Mouse (Mus musculus) forebrain, embryonic 10.5 days (tissue): ENCODE results near the gene Rac3. TPM values are rescaled to one million over a fixed set of nuclear protein-coding genes. Genes with fewer than 3 reads are reported as not detected.
"Not testable (repeated sequence)": the region's sequence is repeated elsewhere in the genome, so short reads cannot be mapped to it uniquely, and the experiment has no call there.

ENCODE experiments used
- DNase-seq: peaks from one replicate; pipeline ENCODE4 v3.0.0-alpha.2; 2017; ENCODE audit warnings: low spot score; ENCODE audit errors: extremely low spot score
- H3K27ac ChIP-seq: fragments of 300-500 bp; sonication (generic); 2 replicates; pipeline ENCODE4 v1.5.1; 2016; ENCODE audit warnings: mild to moderate bottlenecking
- H3K27me3 ChIP-seq: fragments of 300-500 bp; sonication (generic); 2 replicates; pipeline ENCODE4 v1.6.1; 2016; ENCODE audit warnings: mild to moderate bottlenecking; ENCODE audit not compliant: poor library complexity, severe bottlenecking
- H3K36me3 ChIP-seq: fragments of 300-500 bp; sonication (generic); replicated peaks from 2 replicates; pipeline ENCODE4 v1.6.1; 2016; ENCODE audit warnings: mild to moderate bottlenecking, moderate library complexity
- H3K4me1 ChIP-seq: fragments of 300-500 bp; sonication (generic); 2 replicates; pipeline ENCODE4 v1.6.1; 2016
- H3K4me3 ChIP-seq: fragments of 300-500 bp; sonication (generic); 2 replicates; pipeline ENCODE4 v1.5.1; 2016; ENCODE audit warnings: mild to moderate bottlenecking, moderate library complexity
- H3K9me3 ChIP-seq: fragments of 300-500 bp; sonication (generic); 2 replicates; pipeline ENCODE4 v1.6.1; 2016; ENCODE audit warnings: mild to moderate bottlenecking, moderate library complexity
- WGBS: fragments of 180-500 bp; shearing (Covaris S2); methylation state at CpG from one replicate; pipeline ENCODE4 v1.1.7; 2016; 5-methylcytosine and 5-hydroxymethylcytosine counted together
- polyA plus RNA-seq: library from polyadenylated mRNA; unstranded; fragments of >200 nt; fragmentation: Nextera tagmentation; extraction: Ambion mirVana; gene quantifications from 2 replicates; pipeline ENCODE4 v1.2.1, GENCODE M21; 2016

The Rac3 gene
- polyA plus RNA-seq, 1 experiment from 2014 or later = 28.4 TPM

DNA sequence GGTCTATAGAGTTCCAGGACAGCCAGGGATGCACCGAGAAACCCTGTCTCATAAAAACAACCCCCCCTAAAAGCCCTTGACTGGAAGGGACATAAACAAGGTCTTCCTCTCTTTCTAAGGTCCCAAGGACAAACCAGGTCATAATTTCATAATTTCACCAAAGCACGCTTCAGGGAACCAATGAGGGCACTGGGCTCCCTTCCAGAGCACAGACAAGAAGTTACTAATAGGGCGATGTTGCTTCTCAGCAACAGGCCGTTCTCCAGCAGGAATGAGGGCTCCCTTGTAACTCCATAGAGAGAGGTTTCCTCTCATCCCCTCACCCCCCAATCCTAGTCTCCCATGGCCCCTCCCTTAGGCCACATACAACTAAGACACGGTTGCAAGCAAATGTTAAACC is 19.7 kb downstream of the Rac3 start:
- Histone ChIP-seq H3K27ac (no peak overlapping the region), H3K4me1 (no peaks in the 10 kb centered on the region), H3K9me3 (no peaks in the 10 kb centered on the region), H3K27me3 (no peaks in the 10 kb centered on the region), H3K36me3 (no peaks in the 10 kb centered on the region), H3K4me3 (no peak overlapping the region)
- WGBS = 89% methylated on average over 5 of the region's 5 CpGs
- no peak for DNase-seq

DNA sequence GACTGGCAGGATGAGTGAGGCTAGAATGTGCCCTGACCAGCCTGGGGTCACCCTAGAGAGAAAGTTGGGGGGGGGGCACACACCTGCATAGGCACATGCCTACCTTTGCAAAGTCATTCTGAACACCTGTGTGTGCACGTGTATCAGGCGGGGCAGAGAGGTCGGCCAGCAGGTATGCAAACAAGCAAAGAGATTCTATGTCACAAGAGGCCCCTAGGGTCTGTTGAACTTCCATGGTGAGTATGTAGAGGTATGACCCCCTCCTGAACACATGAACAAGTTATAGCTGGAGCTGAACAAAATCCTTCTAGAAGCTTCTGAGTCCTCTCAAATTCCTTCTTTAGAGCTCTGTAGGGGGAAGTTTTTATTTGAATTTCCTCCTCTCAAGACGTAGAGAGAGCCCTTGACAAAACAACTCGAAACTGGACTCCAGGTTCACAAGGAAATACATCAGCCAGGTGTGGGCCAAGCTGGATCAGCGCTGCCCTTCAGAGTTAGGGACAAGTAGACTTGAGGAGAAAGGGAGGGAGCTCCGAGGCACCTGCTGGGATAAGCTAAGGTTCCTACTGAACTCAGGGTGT is 22.9 kb downstream of the Rac3 start:
- H3K4me1 ChIP-seq = no peaks in the 10 kb centered on the region
- no peaks in the 10 kb centered on the region for H3K36me3 ChIP-seq
- 74% methylated on average over 7 of the region's 7 CpGs for WGBS
- H3K27ac ChIP-seq = no peak overlapping the region
- H3K27me3 ChIP-seq = no peaks in the 10 kb centered on the region
- H3K9me3 ChIP-seq = no peaks in the 10 kb centered on the region
- no peak overlapping the region for H3K4me3 ChIP-seq
- DNase-seq = no peak

DNA sequence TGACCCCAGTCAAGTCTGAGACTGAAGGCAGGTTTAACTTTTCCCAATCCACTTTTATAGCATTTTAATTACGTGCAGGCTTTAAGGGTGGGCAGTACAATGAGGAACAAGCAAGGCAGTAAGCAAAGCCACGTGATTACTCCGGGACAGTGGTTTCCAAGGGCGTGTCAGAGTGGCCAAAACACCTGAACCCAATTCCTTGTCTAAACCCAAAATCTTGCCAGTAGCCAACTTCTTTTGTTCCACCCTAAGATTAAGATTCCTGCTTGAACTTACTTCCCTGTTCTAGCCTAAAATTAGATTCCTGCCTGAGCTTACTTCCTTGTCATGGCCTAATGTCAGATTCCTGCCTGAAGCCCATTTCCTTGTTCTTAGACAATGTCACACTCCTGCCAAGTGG is 26.7 kb downstream of the Rac3 start:
- Histone ChIP-seq H3K4me3 (no peak overlapping the region), H3K36me3 (no peaks in the 10 kb centered on the region), H3K27me3 (no peaks in the 10 kb centered on the region), H3K4me1 (no peaks in the 10 kb centered on the region), H3K9me3 (no peaks in the 10 kb centered on the region), H3K27ac (no peak overlapping the region)
- WGBS = 84% methylated on average over 4 of the region's 4 CpGs
- DNase-seq = no peak

DNA sequence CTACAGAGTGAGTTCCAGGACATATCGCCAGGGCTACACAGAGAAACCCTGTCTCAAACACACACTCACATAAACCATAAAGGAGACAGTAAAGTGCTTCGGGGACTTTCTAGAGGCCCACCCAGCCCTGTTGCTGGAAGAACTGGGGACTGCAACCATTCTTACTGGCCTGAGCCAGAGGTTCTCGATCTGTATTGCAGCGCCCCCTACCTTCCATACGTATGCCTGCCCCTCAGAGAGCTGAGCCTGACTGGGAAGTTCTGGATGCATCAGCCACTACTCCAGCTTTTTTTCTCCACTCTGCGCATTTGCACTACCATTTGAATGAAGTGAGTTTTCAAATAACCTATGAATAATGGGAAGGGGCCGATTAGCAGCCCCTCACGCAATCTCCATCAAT is 28.2 kb downstream of the Rac3 start:
- Histone ChIP-seq H3K4me1 (no peaks in the 10 kb centered on the region), H3K36me3 (no peaks in the 10 kb centered on the region)
- 65% methylated on average over 8 of the region's 8 CpGs for WGBS

DNA sequence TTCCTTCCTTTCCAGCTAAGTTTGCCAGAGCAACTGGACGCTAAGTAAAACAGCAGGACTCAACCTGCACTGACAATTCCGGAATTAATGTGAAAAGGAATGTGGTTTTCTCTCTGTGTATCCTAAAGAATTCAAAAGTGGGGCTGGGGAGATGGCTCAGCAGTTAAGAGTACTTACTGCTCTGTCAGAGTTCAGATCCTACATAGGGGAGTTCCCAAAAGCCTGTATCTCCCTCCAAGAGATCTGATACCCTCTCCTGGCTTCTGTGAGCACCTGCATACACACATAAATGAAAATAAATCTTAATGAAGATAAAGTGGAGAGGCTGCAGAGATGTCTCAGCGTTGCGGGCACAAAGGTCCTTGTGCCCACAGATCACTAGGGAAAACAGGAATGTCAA is 30.3 kb downstream of the Rac3 start:
- H3K27ac ChIP-seq = no peak overlapping the region
- DNase-seq = no peak
- H3K4me1 ChIP-seq = no peaks in the 10 kb centered on the region
- no peaks in the 10 kb centered on the region for H3K36me3 ChIP-seq
- 82% methylated on average over 4 of the region's 4 CpGs for WGBS
- peaks cover 6% of the 10 kb centered on the region; the same call in 1 of the 2 replicates for H3K9me3 ChIP-seq
- no peak overlapping the region for H3K4me3 ChIP-seq
- H3K27me3 ChIP-seq = no peaks in the 10 kb centered on the region

More for the DNA sequence above, 28.2 kb downstream of the Rac3 start:
- Histone ChIP-seq H3K27me3 (no peaks in the 10 kb centered on the region), H3K4me3 (no peak overlapping the region), H3K9me3 (no peaks in the 10 kb centered on the region), H3K27ac (no peak overlapping the region)
- DNase-seq = no peak

DNA sequence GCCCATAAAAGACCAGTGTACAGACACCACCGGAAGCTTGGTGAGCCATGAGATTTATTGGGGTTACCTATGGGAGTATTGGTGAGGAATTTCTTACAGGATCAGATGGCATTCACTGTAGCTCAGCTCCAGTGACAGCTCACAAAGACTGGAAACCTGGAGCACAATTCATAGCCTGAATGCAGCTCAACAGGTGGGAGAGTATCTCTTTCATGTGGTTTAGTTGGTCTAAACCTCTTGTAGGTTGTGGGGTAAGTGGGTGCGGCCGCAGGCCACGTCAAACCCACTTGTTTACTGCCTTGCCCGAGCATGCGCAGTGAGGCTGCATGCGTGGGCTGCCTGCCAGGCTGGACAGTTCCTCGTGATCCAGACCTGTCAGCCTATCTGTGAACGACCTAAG is 39.0 kb downstream of the Rac3 start:
- 94% methylated on average over 9 of the region's 9 CpGs for WGBS
- Histone ChIP-seq H3K27me3 (peaks cover 28% of the 10 kb centered on the region), H3K27ac (no peak overlapping the region), H3K9me3 (peaks cover 39% of the 10 kb centered on the region), H3K4me1 (no peaks in the 10 kb centered on the region), H3K36me3 (no peaks in the 10 kb centered on the region), H3K4me3 (no peak overlapping the region)
- DNase-seq = no peak

DNA sequence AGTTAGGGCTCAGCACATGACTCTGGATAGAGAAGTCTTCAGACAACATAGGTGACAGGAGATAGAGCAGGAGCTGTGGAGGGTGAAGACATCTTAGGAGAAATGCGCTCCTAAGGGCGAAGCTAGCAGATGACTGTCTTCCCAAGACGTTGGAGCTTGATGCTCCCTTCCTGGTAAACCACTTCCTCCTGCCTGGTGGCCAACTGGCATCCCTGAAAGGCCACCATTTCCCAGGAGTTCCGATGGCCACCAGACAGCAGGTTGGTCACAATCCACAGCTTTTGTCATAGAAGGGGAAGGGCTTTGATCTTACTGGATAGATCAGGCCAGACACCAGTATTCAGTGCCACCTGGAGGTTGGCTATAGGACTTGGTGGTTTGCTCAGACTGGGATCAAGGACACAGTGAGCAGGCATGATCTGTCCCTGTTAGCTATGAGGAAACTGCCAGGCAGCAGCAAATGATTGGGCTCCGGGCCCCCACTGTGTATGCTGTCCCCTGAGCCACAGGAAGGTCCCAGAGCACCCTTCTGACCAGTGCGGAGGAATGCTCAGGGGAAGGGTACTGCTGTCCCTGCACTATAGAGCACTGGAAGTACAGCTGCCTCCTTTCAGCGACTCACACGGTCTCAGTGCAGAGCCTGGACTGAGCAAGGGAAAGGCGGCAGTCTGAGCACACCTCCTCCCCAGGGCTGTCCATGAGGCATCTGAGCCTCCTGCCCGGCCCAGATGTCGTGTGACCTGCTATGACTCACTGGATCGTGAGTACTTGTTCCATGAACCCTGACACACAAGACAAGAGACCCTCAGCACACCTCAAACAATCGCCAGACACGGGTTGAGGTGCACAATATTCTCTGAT is 40.8 kb downstream of the Rac3 start:
- H3K4me1 ChIP-seq = no peaks in the 10 kb centered on the region
- WGBS = 77% methylated on average over 14 of the region's 14 CpGs
- H3K27ac ChIP-seq = no peak overlapping the region
- H3K4me3 ChIP-seq = no peak overlapping the region
- H3K27me3 ChIP-seq = peaks cover 34% of the 10 kb centered on the region
- H3K9me3 ChIP-seq = peaks cover 29% of the 10 kb centered on the region
- H3K36me3 ChIP-seq = no peaks in the 10 kb centered on the region
- no peak for DNase-seq

DNA sequence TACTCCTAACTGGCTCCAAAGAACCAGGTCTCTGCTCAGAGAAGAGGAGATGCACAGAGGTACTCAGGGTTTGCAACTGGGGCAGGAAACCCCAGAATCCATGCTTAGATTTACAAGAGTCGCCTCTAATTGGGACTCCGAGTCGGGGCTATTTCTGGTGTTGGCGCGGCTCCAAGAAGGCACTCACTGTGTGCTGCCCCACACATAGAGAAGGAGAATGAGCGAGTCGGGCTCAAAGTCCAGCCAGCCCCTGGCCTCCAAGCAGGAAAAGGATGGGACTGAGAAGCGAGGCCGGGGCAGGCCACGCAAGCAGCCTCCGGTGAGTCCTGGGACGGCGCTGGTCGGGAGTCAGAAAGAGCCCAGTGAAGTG is 41.4 kb downstream of the Rac3 start, which contains the start of gene Hmga1b:
Gene Hmga1b (plus strand): TSS at position 123 of the 370 bp plus-strand sequence.
- WGBS = 21% methylated on average over 14 of the region's 14 CpGs

DNA sequence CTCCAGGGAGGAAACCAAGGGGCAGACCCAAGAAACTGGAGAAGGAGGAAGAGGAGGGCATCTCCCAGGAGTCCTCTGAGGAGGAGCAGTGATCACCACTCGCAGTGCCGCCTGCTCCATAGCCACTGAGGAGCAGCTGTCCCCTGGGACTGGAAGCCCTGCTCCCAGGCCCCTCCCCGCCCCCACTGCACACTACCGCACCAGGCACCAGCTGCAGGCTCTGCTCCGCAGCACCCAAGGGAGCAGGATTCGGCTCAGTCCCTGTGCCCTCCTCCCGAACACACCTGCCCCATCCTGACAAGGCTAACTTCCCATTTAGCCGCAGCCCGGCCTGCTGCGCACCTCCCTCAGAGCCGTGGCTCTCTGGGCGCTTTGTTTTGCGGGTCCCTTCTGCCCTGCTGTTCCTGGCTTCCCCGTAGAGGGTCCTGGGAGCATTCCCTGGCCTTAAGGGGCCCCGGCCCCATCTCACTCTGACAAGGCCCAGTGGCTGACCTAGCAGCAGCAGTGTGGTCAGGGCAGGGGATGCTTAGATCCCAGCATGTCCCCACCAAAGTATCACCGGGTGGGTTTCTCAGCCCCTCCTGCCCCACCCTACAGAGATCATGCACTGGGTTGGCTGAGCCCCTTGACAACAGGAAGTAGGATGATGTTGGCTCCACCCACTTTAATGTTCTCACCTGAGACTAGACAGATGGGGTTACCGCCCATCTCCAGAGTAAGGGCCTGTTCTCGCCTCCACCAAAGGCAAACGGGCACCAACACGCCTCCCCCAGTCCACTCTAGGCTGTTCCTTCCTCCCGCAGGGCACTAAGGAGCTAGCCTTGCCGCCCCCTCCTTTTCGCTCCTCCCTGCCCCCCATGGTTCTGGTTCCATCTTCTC is 42.1 kb downstream of the Rac3 start:
- not testable (repeated sequence) for H3K36me3 ChIP-seq, H3K4me1 ChIP-seq, DNase-seq, H3K27ac ChIP-seq, H3K4me3 ChIP-seq
- Histone ChIP-seq H3K27me3 (peaks cover 34% of the 10 kb centered on the region), H3K9me3 (peaks cover 16% of the 10 kb centered on the region)
- WGBS = 4% methylated on average over 9 of the region's 23 CpGs

More for the DNA sequence above, 41.4 kb downstream of the Rac3 start, which contains the start of gene Hmga1b:
- DNase-seq, H3K36me3 ChIP-seq, H3K4me3 ChIP-seq, H3K27ac ChIP-seq, H3K4me1 ChIP-seq: not testable (repeated sequence)
- H3K27me3 ChIP-seq = peaks cover 34% of the 10 kb centered on the region
- H3K9me3 ChIP-seq = peaks cover 24% of the 10 kb centered on the region

DNA sequence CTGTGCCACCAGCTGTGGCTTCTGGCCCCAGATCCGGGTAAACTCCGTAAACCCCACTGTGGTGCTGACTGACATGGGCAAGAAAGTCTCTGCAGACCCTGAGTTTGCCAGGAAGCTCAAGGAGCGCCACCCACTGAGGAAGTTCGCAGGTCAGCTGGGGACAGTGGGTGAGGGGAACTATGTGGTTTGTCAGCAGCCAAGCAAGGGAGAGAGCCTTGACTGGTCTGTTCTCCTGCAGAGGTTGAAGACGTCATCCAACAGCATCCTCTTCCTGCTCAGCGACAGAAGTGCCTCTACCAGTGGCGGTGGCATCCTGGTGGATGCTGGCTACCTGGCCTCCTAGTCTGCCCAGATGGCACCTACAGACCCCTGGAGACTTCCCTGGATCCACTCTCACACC is 45.8 kb downstream of the Rac3 start:
- not testable (repeated sequence) for H3K9me3 ChIP-seq, H3K4me1 ChIP-seq, DNase-seq, H3K27ac ChIP-seq, H3K4me3 ChIP-seq, H3K36me3 ChIP-seq
- 80% methylated on average over 4 of the region's 7 CpGs for WGBS
- H3K27me3 ChIP-seq = peaks cover 25% of the 10 kb centered on the region

DNA sequence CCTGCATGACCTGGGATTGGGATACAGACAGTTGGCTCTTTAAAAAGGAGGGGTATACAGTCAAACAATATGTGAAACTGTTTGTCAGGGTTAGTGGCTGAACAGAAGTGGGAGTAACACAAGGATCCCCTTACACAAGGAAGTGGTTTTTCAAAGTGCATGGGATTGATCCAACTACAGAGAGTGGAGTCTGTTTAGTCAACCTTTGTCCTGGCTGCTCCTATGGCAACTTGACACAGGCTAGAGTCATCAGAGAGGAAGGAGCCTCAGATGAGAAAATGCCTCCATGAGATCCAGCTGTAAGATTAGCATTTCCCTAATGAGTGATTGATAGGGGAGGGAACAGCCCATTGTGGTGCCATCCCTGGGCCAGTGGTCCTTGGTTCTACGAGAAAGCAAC is 46.9 kb downstream of the Rac3 start:
- Histone ChIP-seq H3K4me1 (no peaks in the 10 kb centered on the region), H3K4me3 (no peak overlapping the region), H3K27ac (no peak overlapping the region), H3K9me3 (no peaks in the 10 kb centered on the region), H3K27me3 (peaks cover 14% of the 10 kb centered on the region; the same call in 1 of the 2 replicates), H3K36me3 (no peaks in the 10 kb centered on the region)
- 81% methylated on average over 1 of the region's 1 CpGs for WGBS
- no peak for DNase-seq

DNA sequence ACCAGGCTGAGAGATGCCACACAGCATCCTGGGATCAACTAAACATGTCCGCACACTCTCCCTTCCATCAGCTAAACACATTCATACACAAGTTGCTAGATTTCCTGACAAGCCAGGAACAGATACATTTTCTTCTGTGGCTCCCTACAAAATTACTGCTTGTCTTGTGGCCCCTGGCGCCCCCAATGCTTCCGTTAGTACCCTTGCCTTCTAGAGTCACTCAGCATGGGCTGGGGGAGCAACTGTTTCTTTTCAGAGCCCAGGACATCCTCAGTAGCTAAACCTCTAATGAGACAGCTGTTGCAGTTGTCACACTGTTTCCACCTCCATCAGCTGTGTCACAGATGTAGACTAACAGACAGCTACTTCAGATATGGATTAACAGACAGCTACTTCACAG is 51.5 kb downstream of the Rac3 start:
- WGBS = 84% methylated on average over 3 of the region's 3 CpGs
- no peak overlapping the region for H3K4me3 ChIP-seq
- no peaks in the 10 kb centered on the region for H3K9me3 ChIP-seq
- no peaks in the 10 kb centered on the region for H3K36me3 ChIP-seq
- DNase-seq = no peak
- peaks cover 16% of the 10 kb centered on the region for H3K4me1 ChIP-seq
- H3K27me3 ChIP-seq = no peaks in the 10 kb centered on the region
- no peak overlapping the region for H3K27ac ChIP-seq
